Mouse (Mus musculus): ENCODE data around the gene Alg14. TPM values are rescaled to one million over a fixed set of nuclear protein-coding genes. Genes with fewer than 3 reads are reported as not detected.

Gene Alg14
- total RNA-seq, 2 experiments from 2014 or later = 12.3 to 13.3 TPM

DNA sequence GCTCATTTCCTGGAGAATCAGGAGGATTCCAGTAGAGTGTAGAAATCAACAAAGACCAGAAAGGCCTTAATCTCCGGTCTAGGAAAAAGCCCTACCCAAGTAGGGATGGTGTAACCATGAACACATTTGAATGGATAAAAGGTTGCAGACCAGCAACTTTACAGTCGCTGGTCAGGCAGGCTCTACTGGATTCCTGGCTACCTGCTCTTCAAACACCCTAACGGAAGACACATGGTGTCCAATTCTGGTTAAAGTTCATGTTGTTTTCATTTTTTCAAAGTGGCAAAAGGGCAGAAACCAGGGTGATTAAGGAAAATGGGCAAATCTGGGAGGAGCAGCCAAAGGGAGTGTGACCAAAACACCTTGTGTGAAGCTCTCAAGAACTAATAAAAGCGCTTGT, 14.6 kb upstream of the Alg14 start:
- DNase-seq (ENCODE audit: extremely low spot score in 1 of 2, low spot score in 1 of 2) = no peak

DNA sequence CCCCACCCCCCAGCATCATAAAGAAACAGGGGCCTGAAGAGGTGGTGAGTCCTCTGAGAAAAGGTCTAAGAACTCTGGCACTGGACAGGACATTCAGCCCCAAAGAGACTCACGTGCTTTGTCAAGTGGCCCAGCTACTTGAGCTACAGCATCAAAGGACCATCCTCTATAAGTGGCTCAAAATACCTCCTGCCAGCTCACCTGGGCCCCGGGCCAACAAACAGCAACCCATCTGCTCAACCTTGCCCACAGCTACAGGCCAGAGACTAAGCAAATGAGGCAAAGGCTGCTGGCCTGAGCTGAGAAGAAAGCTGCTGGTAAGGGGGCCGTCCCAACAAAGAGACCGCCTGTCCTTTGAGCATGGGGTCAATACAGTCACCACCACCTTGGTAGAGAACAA, 14.0 kb upstream of the Alg14 start:
- no peak for DNase-seq (ENCODE audit: extremely low spot score in 1 of 2, low spot score in 1 of 2)

DNA sequence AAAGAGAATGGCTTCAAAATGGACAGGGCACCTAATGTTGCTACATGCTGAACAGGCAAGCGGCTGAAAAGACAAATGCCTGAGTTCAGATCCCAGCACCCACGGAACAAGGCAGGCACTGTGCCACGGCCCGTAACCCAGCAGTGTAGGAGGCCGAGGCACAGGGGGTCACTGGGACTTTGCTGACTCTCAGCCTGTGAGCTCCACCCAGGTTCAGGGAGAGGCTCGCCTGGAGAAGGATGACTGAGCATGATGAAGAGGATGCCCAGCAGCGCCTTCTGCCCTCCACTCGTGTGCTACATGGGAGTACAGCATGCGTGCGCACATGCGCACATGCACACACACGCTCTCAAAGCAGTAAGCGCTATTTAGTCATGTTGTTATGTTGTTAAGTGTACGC, 11.9 kb upstream of the Alg14 start:
- no peak for DNase-seq (ENCODE audit: extremely low spot score in 1 of 2, low spot score in 1 of 2)

DNA sequence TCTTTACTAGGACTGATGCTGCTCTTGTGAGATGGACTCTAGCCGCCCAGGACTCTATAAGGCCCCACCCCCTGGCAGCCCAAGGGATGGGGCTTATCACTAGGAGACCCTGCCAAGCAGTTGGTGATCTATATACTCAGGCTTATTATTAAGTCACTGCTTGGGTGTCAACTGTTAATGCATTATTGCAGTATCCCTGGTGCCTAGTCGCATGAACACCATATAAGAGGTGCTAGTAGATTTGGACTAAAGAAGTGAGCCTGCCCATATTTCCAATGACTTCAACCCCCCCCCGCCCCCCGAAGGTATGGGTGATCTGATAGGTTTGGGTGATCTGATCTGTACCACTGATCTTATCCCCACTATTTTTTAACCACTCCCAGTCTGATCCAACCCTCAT, 8.6 kb upstream of the Alg14 start, which contains the start of gene Tmem56:
Gene Tmem56, minus strand, starts transcription at position 101 of the 400 bp plus-strand sequence.
- DNase-seq (ENCODE audit: extremely low spot score in 1 of 2, low spot score in 1 of 2) = no peak

DNA sequence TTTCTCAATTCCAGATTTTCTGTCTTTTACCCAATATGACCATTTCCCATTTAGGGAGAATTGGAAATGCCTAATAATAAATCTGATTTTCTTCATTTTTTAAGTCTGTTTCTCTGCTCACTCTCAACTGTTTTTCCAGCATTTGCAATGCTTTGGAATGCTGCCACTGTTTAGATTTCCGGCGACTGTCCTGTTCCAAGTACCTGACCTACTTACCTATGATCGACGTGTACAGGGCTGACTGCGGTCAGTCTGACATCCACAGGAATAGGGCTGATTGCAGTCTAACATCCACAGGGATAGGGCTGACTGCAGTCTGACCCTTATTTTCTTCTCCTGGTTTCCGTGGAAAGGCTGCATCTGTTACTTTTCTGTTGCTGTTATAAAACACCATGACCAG, 6.4 kb upstream of the Alg14 start:
- DNase-seq (ENCODE audit: extremely low spot score in 1 of 2, low spot score in 1 of 2) = no peak

DNA sequence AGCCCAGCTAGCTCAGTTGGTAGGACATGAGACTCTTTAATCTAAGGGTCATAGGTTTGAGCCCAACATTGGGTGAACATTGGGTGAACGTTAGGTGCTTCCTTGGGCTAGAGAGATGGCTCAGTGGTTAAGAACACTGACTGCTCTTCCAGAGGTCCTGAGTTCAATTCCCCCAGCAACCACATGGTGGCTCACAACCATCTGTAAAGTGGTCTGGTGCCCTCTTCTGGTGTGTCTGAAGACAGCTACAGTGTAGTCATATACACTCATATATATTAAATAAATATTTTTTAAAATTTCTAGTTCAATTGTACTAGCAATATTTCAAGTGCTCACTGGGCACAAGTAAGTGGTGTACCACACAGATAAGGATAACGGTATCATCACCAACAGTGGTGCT, 4.4 kb upstream of the Alg14 start:
- no peak for DNase-seq (ENCODE audit: extremely low spot score in 1 of 2, low spot score in 1 of 2)

DNA sequence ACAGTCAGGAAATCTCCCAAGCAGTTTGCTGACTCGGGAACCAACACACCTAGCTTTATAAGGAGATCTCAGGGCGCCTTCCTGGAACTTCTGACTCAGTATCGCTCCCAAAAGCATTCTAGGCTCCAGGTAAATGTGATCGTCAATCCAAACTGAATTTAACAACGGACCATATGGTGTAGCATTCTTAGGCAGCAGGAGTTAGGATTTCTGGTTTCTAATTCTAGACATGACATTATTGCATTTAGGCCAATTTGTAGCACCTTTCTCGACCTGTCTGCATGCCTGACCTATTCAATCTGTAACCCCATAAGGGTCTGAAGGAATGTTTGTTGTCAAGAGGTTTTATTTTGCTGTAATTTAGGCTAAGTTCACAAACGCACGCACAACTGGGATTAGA, 892 bp upstream of the Alg14 start:
- DNase-seq (ENCODE audit: extremely low spot score in 1 of 2, low spot score in 1 of 2) = no peak

DNA sequence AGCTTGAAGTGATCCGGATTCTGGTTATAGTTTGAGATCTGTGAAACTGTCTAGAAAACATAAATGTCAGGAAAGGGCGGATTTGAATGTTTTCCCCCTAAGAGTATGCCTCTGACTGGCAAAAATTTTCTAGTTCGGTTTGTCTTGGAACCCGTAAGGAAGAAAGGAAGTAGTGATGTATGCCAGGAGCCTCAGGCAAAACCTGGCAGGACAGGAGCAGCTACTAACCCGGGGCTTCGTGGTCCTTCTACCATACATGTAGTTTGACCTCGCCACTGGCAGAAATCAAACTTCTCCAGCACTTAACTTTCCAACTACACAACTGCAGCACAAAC, 381 bp upstream of the Alg14 start:
- DNase-seq (ENCODE audit: extremely low spot score in 1 of 2, low spot score in 1 of 2) = no peak

DNA sequence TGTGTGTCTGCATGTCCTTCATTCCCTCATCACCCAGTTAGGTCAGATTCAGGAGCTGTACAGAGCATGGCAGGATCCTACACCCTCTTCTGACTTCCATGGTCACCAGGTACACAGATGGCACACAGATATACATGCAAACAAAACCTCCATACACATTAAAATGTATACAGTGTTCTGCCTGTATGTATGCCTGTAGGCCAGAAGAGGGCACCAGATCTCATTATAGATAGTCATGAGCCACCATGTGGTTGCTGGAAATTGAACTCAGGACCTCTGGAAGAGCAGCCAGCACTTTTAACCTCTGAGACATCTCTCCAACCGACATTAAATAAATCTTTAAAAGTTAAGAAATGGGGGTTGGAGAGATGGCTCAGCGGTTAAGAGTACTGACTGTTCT, 2.6 kb downstream of the Alg14 start:
- DNase-seq (ENCODE audit: extremely low spot score in 1 of 2, low spot score in 1 of 2) = no peak

DNA sequence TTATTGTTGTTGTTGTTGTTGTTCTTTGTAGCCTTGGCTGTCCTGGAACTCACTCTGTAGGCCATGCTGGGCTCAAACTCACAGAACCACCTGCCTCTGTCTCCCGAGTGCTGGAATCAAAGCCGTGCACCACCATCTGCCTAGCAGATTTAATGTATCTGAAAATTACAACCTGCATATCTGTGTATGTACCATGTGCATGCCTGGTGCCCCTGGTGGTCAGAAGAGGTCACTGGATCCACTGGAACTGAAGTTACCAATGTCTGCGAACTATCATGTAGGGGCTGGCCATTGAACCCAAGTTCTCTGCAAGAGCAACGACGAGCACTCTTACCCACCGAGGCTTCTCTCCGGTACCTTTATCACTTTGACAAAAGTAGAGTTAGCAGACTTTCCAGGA, 15.1 kb downstream of the Alg14 start:
- DNase-seq (ENCODE audit: extremely low spot score in 1 of 2, low spot score in 1 of 2) = no peak

DNA sequence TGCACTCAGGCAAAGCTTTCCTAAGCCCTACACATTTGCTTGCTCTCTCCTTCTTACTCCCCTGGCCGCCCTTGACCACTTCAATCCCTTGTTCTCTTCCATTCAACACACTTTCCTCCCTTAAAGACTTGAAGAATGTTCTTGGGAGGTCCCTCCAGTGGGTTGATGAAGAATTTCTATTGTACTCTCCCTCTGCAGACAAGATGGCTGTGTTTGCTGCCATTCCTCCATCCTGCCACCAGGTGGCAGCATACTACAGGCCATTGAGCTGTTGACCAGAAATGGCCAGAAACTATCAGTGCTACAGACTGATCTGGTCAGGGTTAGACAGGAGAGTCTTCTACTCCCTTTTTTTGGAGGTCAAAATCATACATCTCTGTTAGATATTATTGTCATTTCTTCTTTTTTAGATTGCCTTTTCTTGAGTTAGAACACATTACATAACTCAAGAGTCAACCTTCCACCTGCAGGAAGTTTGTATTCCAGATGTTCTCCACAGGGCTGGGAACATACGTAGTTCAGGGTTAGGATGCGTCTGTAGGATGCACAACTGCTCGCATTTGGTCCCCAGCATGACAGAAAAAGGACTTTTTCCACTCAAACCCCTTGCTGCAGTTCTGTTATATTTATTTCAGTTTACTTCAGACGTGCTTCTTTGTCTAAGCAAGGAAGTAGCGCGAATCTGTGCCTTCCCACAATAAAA, 16.1 kb downstream of the Alg14 start:
- peak; percentile 44 to 73 for DNase-seq (ENCODE audit: extremely low spot score in 1 of 2, low spot score in 1 of 2)

DNA sequence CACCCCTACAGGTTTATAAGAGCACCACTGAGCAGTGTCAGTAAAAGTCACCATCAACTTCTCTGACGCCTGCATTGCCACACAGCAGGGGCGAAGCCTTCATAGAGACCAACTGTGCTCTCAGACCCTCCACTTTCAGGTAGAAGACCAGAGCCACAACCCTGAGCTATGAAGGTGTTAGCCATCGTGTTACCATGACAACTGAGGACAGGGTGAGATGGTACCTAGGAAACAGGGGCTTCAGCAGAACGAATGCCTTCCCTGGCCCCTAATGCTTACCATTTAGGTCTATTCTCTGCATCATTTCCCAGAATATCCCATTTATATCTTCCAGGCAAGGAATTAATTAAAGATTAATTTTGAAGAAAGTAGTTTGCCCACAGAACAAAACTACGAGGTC, 17.4 kb downstream of the Alg14 start:
- DNase-seq (ENCODE audit: extremely low spot score in 1 of 2, low spot score in 1 of 2) = no peak

DNA sequence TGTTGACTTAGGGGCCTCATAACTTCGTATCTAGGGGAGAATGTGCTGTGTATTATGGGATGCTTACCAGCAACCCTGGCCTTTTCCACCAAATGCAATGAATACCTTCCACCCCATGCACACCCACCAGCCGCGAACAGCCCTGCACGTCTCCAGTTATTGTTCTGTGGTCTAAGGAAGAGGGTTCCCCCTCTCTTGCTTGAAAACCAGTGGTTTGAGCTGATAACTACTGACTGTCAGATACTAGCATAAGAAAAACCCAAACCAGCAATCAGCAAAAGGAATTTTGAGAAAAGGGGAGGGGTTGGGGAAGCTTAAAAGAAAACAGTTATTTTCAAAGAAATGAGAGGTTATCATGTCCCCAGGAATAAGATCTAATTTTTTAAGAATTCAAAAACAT, 17.9 kb downstream of the Alg14 start:
- DNase-seq (ENCODE audit: extremely low spot score in 1 of 2, low spot score in 1 of 2) = no peak

DNA sequence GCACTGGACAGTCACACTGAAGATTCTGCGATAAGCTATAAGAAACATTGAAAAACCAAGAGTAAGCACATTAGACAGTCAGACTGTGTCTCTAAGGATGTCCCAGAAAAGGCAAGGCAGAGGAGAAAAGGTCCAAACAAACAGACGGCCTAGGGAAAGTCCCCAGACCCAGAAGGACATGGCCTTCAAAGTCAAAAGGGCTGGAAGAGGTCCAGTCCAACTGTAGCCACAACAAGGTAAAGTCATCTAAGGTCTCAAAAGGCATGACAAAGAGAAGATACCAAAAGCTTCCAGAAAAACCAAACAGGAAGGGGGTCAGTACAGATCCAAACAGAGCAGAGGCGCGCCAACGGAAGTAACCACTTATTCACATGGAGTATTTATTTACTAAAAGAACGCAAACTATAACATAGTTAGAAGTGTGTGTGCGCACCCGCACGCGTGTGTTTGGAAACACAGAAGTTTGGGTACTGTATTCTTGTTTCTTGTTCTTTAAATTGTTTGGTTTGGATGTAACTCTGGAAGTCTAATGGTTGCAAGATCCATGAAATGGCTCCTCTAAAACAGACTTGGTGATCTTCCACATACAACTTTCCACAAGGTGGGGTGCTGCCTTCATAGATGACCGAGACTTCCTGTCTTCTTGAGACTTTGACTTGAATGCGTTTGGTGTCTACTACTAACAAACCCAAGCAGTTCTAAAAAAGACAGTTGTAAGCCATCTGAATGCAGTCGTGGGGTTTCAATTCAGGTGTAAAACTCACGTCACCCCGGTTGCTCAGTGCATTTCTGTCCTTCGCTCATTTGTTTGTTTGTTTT, 18.5 kb downstream of the Alg14 start:
- no peak for DNase-seq (ENCODE audit: extremely low spot score in 1 of 2, low spot score in 1 of 2)

DNA sequence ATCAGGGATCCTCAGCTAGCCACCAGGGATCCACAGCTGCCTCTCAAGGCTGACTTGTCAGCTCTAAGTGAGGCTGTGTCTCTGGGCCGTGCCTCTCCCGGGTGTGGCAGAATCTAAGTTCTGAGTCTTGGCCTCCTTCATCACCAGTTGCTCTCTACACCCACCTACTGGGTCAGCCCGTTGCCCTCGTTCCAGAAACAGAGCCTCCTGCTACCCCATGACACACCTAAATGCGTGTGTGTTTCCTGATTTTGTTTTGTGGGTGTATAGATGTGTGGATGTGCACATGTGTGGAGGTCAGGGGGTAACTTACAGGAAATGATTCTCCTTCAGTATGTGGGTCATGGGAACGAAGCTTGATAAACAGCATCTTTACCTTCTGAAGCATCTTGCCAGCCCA, 20.9 kb downstream of the Alg14 start:
- DNase-seq (ENCODE audit: extremely low spot score in 1 of 2, low spot score in 1 of 2) = no peak

DNA sequence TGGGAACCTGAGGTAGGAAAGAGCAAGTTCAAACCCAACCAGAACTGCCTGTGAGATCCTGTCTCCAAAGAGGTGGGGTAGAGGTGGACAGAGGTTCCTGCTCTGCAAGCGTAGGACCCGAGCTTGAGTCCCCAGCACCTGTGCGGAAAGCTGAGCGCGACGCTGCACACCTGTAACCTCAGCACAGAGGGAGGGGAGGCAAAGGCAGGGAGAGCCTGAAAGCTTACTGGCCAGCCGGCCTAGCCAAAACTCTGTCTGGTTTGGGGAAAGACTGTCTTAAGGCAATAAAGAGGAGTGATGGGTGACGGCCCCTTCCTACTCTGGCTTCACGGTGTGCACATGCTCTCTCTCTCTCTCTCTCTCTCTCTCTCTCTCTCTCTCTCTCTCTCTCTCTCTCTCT, 21.4 kb downstream of the Alg14 start:
- no peak for DNase-seq (ENCODE audit: extremely low spot score in 1 of 2, low spot score in 1 of 2)

DNA sequence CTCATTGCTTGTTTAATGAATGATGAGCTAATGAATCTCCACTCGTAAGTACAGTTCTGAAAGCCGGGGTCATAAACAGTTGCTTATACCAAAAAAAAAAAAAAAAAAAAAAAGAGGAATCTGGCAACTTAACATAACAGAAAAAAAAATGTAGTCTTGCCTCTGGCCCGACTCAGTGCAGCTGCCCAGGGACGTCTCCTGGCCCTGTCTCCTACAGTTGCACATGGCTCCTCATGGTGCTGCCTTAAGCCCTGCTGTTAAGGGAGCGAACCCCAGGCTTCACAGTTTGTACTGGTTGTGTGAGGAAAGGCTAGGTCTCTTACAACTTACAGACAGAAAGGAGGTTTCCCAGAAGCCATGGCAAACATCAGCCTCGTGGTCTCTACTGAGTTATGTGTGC, 22.6 kb downstream of the Alg14 start:
- no peak for DNase-seq (ENCODE audit: extremely low spot score in 1 of 2, low spot score in 1 of 2)

DNA sequence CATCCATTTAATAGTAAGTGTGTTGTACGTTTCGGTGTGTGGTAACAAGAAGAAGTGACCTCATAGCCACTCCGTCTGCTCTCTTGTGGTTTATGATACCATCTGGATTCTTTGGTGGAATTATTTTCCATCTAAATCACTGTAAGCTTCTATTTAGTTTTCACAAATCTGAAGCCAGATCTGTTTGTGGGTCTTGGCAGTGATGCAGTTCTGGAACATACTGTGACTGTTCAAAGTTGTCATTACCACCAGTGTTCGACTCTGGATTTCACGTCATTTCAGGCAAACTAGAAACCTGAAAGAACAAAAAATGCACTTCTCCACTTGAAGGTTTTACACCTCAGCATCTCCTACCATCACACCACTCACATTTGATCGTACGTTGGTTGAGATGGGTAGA, 23.9 kb downstream of the Alg14 start:
- DNase-seq (ENCODE audit: extremely low spot score in 1 of 2, low spot score in 1 of 2) = no peak

DNA sequence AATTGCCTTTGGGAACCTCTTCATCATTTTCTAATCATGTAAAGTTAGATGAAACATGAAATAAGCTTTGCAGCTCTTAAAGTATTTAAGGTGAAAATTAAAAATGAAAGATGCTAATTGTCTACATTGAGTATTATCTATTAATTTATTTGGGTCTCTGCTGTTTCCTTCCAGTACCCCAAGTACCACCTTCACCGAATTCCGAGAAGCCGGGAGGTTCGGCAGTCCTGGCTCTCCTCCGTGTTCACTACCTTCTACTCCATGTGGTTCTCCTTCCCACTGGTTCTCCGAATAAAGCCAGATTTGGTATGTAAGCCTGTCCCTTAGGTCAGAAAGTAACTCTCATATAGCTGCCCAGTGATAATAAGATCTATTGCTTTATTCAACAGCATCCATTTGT, 28.3 kb downstream of the Alg14 start:
- no peak for DNase-seq (ENCODE audit: extremely low spot score in 1 of 2, low spot score in 1 of 2)

DNA sequence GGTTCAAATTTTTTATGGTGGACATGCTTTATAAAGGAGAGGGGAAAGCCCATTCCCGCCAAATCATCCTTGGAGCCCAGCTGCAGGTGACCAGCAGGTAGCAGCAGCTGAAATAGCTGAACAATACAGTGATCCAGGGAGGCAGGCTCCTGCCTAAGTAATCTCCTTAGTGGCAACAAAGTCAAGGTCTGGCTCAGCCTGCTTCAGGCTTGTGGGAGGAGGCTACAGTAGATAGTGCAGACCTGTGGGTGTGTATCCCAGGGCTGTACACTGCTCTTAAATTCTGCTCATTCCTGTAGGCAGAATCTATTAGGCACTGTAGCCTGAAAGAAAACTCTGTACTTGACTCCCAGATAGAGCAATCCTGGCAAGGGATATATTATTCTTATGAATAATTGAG, 29.3 kb downstream of the Alg14 start:
- DNase-seq (ENCODE audit: extremely low spot score in 1 of 2, low spot score in 1 of 2) = no peak

DNA sequence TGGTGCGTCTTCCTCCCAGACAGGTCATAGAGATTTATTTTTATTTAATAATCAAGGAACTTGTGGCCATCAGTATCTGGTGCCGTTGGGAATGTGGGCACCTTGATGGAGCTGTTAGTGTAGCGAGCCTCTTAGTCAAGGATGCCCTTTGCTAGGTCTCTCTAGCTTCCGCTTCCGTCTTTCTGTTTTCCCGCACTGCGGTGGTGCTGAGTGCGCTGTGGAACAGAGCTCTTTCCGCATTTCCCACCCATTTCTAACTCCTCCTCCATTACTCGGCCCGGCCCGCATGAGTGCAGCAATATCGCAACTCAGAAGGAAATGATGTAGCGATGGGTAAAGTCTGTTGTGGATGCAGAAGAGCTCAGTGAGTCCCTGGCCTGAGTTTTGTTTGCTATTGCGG, 31.8 kb downstream of the Alg14 start:
- no peak for DNase-seq (ENCODE audit: extremely low spot score in 1 of 2, low spot score in 1 of 2)

DNA sequence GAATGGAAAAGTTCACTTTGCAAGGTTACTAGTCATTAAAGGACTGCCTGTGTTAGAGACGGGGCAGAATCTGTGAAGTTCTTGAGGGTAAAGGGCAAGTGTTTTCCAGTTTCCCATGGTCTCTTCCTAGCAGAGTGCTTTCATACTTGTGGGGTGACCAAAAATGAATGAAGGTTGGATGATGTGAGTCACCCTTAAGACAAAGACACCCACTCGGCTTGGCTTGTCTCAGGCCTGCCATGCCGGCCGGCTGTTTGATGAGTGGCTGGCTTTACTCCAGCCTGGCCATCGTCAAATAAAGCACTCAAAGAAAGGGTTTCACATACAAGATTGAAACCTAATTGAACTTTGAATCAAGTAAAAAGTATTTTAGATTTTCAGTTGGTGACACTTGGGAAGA, 35.8 kb downstream of the Alg14 start:
- no peak for DNase-seq (ENCODE audit: extremely low spot score in 1 of 2, low spot score in 1 of 2)
